Mouse (Mus musculus): ENCODE results near the gene Tmtc4. TPM values are rescaled to one million over a fixed set of nuclear protein-coding genes. Genes with fewer than 3 reads are reported as not detected.

The Tmtc4 gene
- total and polyA plus RNA-seq, 3 experiments = 1.4 to 3.3 (median 2.7) TPM

DNA sequence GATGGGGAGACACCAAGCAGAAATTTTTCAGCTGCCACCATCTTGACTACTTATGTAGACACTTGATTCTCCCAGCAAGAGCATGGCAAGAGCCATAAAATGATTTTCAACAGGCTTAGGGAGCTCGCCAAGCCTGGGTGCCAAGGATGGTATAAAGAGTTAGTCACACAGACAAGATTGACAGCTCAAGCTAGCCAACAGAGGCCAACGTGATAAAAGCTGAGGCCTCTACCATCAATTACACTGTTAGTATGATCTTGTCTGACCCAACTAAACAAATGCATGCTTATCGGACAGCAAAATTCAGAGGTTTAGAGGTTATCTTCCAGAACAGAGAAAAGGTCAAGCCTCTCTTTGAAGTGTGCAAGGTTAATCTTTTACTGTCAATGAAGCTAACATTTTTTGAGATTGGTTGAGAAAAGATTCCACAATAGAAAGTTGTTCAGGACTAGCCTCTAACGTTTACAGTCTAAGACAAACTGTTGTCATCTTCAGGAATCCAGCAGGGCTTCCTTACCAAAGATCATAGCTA, 6.8 kb upstream of the Tmtc4 start:
- H3K27ac ChIP-seq (ENCODE audit: insufficient read depth, low read depth) = no peak overlapping the region
- no peak for DNase-seq (ENCODE audit: extremely low read depth)
- dilution Hi-C loops (cut with MboI; ENCODE audit: extremely low pct_ligation_motif_present, extremely low pct_unique_long_range_greater_than_20kb, low sequenced_read_pairs) = no loop called here
- H3K9ac ChIP-seq (ENCODE audit: insufficient read depth, low read depth) = no peak overlapping the region
- H3K36me3 ChIP-seq (replicated peaks in 1 of 2; ENCODE audit: control insufficient read depth in 1 of 2, insufficient read depth in 1 of 2, low read length in 1 of 2) = no peaks in the 10 kb centered on the region
- H3K4me2 ChIP-seq (ENCODE audit: insufficient read depth, low read depth, poor library complexity, severe bottlenecking) = no peak overlapping the region
- H3K4me3 ChIP-seq (replicated peaks in 1 of 3; ENCODE audit: low read depth in 2 of 3, low read length in 2 of 3, poor library complexity in 1 of 3) = no peak overlapping the region
- H3K9me3 ChIP-seq (replicated peaks; ENCODE audit: low read length) = no peaks in the 10 kb centered on the region
- no peak for TF ChIP-seq SIN3A (IDR thresholded peaks at IDR 0.05; ENCODE audit: low read length)
- no peak for TF ChIP-seq USF2 (conservative IDR thresholded peaks at IDR 0.05; ENCODE audit: low read depth, low read length)
- no peak for TF ChIP-seq E2F4 (IDR thresholded peaks at IDR 0.05; ENCODE audit: insufficient replicate concordance, low read depth, low read length)
- no peak for TF ChIP-seq NELFE (IDR thresholded peaks at IDR 0.05; ENCODE audit: low read depth, low read length)
- no peaks in the 10 kb centered on the region for H3K79me2 ChIP-seq (replicated peaks; ENCODE audit: control insufficient read depth, extremely low read depth, insufficient read depth, poor library complexity, severe bottlenecking)
- H3K4me1 ChIP-seq (ENCODE audit: control insufficient read depth in 1 of 2, insufficient read depth in 2 of 2) = peaks cover 11 to 26% of the 10 kb centered on the region in 2 experiments
- peaks cover 10% of the 10 kb centered on the region for H3K27me3 ChIP-seq (replicated peaks)
- in situ Hi-C loops (cut with MboI; ENCODE audit: low pct_ligation_motif_present, low pct_unique_long_range_greater_than_20kb, low sequenced_read_pairs) = no loop called here

DNA sequence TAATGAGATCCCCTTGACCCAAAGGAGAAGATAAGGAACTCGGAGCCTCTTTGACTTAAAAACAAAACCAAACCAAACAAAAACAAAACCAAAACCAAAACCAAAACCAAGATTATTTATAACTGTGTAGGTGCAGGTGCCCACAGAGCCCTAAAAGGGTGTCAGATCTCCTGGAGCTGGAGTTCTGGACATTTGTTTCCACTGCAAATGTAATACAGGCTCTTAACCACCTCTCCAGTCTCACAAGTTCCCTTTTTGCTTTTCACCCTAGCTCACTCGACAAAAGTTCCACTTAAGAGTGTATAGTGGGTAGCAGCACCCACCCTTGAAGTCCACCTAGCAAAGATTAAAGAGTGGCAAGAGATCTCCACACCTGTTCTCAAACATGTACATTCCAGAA, 2.6 kb upstream of the Tmtc4 start:
- H3K27me3 ChIP-seq (replicated peaks) = peaks cover 20% of the 10 kb centered on the region
- DNase-seq (ENCODE audit: extremely low read depth) = peak; percentile 44
- peak overlapping the region; percentile 58; the same call in 1 of the 2 replicates for H3K4me2 ChIP-seq (ENCODE audit: insufficient read depth, low read depth, poor library complexity, severe bottlenecking)
- peaks cover 11 to 27% of the 10 kb centered on the region in 2 experiments for H3K4me1 ChIP-seq (ENCODE audit: control insufficient read depth in 1 of 2, insufficient read depth in 2 of 2)
- H3K9ac ChIP-seq (ENCODE audit: insufficient read depth, low read depth) = no peak overlapping the region
- H3K4me3 ChIP-seq (replicated peaks in 1 of 3; ENCODE audit: low read depth in 2 of 3, low read length in 2 of 3, poor library complexity in 1 of 3) = no peak overlapping the region
- dilution Hi-C loops (cut with MboI; ENCODE audit: extremely low pct_ligation_motif_present, extremely low pct_unique_long_range_greater_than_20kb, low sequenced_read_pairs) = no loop called here
- no peaks in the 10 kb centered on the region for H3K9me3 ChIP-seq (replicated peaks; ENCODE audit: low read length)
- no peaks in the 10 kb centered on the region for H3K36me3 ChIP-seq (replicated peaks in 1 of 2; ENCODE audit: control insufficient read depth in 1 of 2, insufficient read depth in 1 of 2, low read length in 1 of 2)
- TF ChIP-seq MAFK (IDR thresholded peaks at IDR 0.05; ENCODE audit: insufficient replicate concordance, low read length) (no peak), POLR2A (IDR thresholded peaks at IDR 0.05; ENCODE audit: low read depth, low read length) (no peak), EP300 (IDR thresholded peaks at IDR 0.05; ENCODE audit: low read length) (peak; percentile 69), MAX (IDR thresholded peaks at IDR 0.05; ENCODE audit: low read length) (no peak), ZMIZ1 (IDR thresholded peaks at IDR 0.05; ENCODE audit: low read depth, low read length) (no peak), TCF12 (IDR thresholded peaks at IDR 0.05; ENCODE audit: low read depth, low read length) (peak; percentile 60; the same call in 1 of the 2 replicates), RAD21 (IDR thresholded peaks at IDR 0.05; ENCODE audit: low read depth, low read length) (no peak; the same call in 1 of the 2 replicates), BHLHE40 (IDR thresholded peaks at IDR 0.05; ENCODE audit: low read depth, low read length) (peak; percentile 37; the same call in 1 of the 2 replicates), IRF4 (IDR thresholded peaks at IDR 0.05; ENCODE audit: low read depth, low read length) (peak; percentile 72), ETS1 (conservative IDR thresholded peaks at IDR 0.05; ENCODE audit: low read depth, low read length) (peak; percentile 84), TBP (conservative IDR thresholded peaks at IDR 0.05; ENCODE audit: low read depth, low read length) (no peak), MEF2A (IDR thresholded peaks at IDR 0.05; ENCODE audit: borderline replicate concordance, low read depth, low read length) (peak; percentile 84; the same call in 1 of the 2 replicates), MXI1 (IDR thresholded peaks at IDR 0.05; ENCODE audit: low read depth, low read length) (no peak), KAT2A (IDR thresholded peaks at IDR 0.05; ENCODE audit: insufficient replicate concordance, low read length) (no peak), CHD1 (IDR thresholded peaks at IDR 0.05; ENCODE audit: low read depth, low read length) (no peak), JUN (IDR thresholded peaks at IDR 0.05; ENCODE audit: insufficient read depth, low read depth, low read length) (no peak), USF2 (conservative IDR thresholded peaks at IDR 0.05; ENCODE audit: low read depth, low read length) (no peak)
- in situ Hi-C loops (cut with MboI; ENCODE audit: low pct_ligation_motif_present, low pct_unique_long_range_greater_than_20kb, low sequenced_read_pairs) = no loop called here
- no peak overlapping the region for H3K27ac ChIP-seq (ENCODE audit: insufficient read depth, low read depth)
- H3K79me2 ChIP-seq (replicated peaks; ENCODE audit: control insufficient read depth, extremely low read depth, insufficient read depth, poor library complexity, severe bottlenecking) = no peaks in the 10 kb centered on the region

Data from CH12.LX (cell line).